Mouse (Mus musculus): ENCODE results near the gene Mtif3.

The Mtif3 gene

DNA sequence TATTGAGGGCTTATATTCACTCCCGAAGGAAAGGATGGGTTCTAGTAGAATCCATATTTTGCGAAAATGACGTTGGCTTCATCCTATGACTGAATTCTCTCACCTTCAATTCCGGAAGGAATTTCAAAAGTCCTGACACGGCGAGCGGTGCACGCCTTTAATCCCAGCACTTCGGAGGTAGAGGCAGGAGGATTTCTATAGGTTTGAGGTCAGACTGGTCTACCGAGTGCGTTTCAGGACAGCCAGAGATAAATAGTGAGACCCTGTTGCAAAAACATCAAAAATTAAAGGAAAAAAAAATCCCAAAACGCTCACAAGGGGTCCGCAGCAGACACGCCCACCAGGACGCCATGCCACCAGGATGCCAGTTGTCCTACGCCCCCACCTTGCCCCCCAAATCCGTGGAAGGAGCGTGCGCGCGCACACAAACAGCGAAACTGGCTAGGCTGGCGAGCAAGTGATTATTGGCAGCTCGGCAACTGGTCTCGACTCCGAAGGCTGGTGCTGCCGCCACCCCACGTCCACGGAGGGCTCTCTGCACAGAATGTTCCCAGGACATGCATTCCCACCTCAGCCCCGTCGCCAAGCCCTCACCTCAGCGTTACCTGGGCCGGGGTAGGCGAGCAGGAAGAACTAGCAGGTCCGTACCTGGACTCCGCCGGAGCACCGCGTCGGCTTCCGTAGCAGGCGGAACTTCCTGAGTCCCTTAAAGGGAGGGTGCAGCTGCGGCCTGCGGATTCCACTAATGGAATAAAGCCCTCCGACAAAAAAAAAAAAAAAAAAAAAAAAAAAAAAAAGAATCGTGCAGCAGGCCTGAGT lies at the start of gene Mtif3:
Gene Mtif3 (minus strand): TSS at position 683 of the 819 bp plus-strand sequence.
- peak; percentile 80 for DNase-seq (ENCODE audit: low spot score)

DNA sequence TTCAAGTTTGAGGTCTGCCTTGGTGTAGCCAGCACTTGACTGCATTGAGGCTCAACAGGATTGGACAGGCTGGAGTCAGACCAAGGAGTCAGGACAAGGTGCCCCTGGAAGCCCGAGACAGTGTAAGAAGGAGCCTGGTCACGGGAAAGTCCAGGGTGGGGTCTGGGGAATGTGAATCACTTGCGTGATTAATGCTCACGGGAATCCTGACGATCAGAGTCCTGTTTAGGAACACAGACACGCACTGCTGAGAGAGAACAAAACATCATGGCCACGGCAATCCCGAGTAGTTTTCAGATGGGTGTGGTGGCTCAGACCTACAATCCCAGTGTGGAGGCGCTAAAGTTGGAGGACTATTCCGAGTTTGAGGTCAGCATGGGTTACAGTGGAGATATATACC lies 47.7 kb upstream of the Mtif3 start:
- DNase-seq (ENCODE audit: low spot score), result no peak

DNA sequence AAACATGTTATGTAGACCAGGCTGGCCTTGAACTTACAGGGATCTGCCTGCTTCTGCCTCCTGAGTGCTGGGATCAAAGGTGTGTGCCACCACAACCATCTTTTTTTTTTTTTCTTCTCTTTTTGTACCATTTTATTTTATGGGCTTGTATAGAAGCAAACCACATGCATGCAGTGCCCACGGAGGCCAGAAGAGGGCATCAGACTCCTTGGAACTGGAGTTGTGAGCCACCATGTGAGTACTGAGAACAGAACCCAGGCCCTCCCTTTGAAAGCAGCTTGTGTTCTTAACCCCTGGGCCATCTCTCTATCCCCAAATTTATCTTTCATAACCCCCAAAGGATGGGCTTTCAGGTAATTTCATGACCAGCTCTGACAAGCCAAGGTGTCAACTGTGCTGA lies 39.7 kb upstream of the Mtif3 start:
- no peak for DNase-seq (ENCODE audit: low spot score)

DNA sequence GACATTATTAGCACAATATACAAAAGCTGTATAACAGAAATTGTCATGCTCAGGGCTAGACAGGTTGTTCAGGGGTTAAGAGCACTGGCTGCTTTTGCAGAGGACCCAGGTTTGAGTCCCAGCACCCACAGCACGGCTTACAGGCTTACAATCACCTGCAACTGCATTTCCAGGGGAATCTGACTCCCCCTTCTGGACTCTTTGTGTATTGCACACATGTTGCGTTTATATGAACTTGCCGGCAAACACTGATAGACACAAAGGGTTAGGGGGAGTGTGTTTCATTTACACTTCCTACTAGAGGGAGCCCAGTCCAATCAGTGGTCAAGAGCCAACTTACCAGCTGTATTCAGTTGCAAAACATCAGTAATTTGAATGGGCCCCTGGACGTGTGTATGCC lies 37.7 kb upstream of the Mtif3 start:
- no peak for DNase-seq (ENCODE audit: low spot score)

DNA sequence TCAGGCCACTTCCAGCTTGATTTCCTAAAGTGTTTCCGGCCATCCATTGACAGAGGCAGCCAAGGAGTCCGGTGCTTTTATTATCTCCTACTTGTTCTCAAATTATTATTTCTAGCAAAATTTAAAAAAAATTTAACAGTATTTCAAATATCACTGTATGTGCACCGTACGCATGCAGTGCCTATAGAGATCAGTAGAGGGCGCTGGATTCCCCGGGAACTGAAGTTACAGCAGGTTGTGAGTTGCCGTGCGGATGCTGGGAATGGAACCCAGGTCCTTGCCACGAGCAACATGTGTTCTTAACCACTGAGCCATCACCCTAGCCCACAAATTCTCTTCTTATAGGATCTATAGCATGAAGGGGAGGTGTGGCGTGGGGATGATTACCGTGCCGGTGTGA lies 35.2 kb upstream of the Mtif3 start:
- DNase-seq (ENCODE audit: low spot score), result no peak

DNA sequence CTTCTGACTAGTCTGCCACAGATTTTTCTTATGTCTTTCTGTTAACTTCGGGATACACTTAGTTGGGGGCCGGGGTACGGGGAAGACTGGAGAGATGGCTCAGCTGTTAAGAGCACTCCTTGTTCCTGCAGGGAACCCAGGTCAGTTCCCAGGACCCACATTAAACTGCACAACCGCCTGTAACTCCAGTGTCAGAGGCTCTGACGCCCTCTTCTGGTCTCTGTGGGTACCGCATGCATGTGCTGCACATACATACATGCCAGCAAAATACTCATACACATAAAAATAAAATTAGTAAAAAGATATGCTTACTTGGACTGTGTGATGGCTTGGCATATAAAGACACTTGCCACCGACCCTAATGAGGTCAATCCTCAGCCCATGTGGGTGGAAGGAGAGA lies 33.2 kb upstream of the Mtif3 start:
- no peak for DNase-seq (ENCODE audit: low spot score)

DNA sequence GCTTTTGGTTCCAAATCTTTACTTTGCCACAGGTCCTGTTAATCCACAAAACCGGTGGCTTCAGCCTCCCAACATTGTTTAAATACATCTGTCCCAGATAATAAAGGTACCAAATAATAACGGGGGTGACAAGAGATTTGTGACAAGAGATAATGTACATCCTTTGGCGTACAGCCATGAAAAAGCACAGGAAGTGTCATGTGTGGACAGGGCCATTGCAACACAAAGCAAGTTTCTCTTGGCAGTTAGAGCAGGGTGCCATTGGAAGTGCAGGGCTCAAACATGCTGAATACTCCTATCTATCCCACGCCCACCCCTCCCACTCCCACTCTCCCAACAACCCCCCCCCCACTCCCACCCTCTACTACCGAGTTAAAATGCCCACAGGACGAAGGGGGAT lies 31.4 kb upstream of the Mtif3 start:
- no peak for DNase-seq (ENCODE audit: low spot score)

DNA sequence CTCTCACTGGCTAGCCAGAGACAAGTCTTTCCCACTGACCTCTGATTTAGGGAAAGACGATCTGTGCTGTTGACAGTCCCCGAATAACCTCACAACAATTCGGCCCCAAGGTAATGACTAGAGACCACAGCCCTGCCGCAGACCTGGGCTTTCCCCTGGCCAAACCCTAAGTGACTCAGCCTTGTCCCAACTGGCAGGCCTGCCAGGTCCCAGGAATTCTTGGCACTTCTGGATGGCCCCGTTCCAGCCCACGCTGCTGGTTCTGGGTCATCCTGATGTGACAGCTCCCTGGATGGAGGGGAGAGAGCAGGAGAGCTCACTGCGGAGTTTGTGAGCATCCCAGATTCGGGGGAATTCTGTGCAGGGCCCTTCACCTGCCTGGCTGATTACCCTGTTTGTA lies 29.9 kb upstream of the Mtif3 start:
- no peak for DNase-seq (ENCODE audit: low spot score)

DNA sequence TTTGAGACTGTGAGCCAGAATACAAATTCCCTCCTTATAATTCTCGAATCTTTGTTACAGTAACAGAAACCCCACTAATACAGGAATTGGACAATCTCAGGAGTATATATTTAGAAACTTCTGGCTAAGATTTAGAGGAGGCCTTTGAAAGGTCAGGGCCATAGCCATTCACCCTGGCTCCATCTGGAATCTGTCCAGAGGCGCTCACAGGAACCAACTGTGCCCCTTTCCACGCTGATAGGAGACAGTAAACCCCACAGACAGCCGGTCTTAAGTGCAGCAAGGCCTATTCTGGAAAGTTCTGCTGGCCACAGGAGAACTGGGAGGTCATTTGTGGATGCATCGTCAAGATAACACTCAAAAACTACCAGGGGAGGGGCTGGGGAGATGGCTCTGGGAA lies 25.5 kb upstream of the Mtif3 start:
- no peak for DNase-seq (ENCODE audit: low spot score)

DNA sequence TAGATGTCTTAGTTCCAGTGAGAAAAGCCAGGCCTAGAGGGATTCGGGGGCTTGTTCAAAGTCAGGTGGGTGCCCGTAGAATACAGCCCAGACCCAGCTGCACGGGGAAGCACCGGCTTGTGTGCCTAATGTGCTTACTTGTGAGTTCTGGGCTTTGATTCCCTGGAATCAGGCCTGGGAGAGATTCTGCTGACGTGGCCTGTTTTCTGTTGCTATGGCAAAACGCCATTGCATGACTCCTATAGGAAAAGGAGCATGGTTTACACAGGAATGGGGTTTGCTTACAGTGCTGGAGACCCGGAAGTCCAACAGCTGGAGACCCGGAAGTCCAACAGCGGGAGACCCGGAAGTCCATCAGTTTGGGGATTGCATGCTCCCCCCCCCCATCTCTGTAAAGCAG lies 24.0 kb upstream of the Mtif3 start:
- no peak for DNase-seq (ENCODE audit: low spot score)

DNA sequence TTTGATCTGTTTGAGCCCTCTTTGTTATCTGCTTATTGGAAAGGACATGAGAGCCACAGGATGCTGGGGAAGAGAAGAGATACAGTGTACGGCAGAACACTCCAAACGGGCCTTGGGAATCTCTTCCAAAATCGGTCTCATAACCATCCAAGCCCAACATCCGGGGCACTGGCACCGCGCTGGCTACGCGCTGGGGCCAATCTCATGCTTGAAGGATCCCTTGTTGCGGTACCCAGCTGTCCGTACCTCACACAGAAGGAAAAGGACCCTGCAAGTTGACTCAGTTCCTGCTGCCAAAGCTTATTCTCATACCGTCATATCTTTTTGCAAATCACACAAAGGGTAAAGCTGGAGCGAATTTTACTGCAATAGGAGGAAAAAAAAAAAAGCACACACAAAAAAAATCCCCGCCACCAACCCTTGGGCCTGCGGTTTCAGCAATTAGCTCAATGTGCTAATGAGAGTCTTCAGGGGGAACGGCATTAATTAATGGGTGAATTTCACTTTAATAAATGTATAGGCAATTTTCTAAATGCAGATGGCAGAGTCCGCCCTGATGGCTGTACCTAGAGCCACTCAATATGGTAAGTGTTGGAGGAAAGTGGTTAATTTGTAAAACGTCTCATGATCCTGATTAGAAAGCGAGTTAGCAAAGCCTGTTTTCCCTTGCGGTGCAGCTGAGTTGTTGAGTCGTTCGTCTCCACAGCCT lies 22.3 kb upstream of the Mtif3 start:
- no peak for DNase-seq (ENCODE audit: low spot score)

DNA sequence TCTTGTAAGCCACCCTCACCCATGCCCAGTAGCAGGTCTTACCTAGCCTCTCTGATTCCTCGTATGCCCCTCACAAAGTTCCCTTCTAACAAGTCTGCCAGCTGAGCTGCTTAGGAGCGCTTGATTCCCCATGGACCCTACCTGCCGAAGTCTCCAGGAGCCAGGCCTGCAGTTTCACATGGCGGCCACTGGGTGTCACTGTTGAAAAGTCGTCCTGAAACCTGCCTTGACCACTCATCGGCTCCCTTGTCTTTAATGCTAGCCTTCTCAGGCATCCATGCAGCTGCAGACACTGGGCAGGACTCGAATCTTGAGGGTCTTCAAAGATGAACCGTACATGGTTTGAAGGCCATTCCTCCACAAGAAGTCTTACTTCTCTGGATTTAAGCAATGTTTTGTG lies 19.6 kb upstream of the Mtif3 start:
- DNase-seq (ENCODE audit: low spot score), result peak; percentile 50

DNA sequence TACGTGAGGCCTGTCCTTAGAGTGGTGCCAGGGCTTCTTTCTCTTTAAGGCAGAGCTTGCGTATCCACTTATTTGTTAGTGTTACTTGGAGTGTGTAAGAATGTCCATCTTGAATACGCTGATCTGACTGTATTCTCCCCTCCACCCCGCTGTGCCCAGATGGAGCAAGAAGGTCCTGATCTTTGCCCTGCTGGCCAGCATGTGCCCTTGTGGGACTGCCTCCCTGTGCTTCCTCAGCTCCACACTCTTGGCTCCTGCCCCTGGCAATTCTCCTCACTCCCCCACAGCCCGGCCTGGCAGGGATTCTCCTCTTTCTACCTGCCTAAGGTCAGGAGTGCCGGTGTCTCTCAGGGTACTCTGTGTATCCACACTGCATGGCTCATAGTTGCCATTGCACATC lies 17.8 kb upstream of the Mtif3 start:
- no peak for DNase-seq (ENCODE audit: low spot score)

DNA sequence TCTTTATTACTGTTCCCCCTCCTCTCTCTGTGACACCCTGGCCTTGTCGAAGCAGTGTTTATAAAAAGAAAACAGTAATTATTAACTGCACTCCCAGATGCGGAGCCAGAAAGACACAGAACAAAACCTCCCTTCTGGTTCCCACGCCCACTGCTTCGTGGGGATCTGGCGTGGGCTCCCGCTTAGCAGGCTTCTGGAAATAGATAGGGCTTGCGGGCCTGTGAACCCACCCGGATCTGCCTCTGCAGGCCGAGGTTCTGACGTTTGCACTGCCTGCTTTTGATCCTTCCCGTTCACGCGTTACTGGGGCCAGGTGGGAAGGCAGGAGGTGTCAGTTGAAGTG lies 11.2 kb upstream of the Mtif3 start:
- DNase-seq (ENCODE audit: low spot score), result no peak

DNA sequence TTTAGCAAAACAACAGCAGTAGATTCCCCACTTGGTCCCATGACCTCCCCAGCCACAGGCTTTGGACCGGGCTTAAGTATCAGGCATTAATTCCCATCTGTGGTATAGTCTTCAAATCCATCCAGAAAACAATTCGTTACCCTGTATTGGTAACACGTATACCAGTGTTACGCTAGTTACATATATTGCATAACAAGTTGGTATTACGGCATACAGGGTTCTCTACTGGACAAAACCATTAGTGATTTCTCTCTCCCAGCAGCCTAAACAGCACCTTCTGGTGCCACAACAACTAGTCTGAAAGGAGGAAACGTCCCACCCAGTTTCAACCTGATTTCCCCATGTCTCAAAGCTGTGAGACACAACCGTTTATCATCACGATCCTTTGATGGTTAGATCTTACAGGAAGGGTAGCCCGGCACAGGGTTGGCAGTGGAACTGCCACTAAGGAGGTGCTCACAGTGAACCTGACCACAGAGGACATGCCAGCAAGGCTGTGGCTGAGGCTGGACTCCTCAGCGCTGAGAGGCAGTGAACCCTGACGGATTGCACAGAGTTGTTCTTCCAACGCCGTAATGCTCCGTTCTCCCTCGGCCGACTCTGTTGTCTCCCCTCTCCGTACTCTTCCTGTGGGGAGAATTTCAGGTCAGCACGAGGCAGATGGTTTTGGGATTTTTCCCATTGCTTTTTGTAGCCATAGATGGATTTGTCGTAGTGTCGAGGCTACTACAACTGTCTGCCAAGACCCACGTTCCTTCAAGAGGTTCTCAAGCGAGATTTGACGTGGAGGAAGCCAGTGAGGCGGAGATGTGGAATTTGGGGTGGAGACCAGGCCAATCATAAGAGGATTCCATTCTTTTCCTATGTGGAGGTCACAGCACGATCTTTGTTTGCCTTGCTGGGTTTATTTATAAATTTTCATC lies 10.5 kb upstream of the Mtif3 start:
- no peak for DNase-seq (ENCODE audit: low spot score)

DNA sequence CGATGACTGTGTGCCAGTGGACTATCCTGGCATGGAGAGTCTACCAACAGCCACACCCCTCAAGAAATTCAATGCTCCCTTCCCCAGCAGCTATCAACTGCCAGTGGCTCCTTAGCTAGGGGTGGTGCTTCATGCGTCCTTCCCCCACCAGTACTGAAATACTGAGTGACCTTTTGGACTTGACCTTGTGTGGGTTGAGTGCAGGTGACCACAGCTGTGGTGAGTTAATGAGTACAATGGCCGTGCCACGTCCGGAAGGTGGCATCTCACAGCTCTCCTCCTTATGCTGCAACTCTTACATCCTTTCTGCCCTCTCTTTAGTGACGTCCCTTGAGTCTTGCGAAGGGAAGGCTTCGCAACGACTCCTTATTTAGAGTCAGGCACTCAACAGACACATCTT lies 9.8 kb upstream of the Mtif3 start:
- no peak for DNase-seq (ENCODE audit: low spot score)

DNA sequence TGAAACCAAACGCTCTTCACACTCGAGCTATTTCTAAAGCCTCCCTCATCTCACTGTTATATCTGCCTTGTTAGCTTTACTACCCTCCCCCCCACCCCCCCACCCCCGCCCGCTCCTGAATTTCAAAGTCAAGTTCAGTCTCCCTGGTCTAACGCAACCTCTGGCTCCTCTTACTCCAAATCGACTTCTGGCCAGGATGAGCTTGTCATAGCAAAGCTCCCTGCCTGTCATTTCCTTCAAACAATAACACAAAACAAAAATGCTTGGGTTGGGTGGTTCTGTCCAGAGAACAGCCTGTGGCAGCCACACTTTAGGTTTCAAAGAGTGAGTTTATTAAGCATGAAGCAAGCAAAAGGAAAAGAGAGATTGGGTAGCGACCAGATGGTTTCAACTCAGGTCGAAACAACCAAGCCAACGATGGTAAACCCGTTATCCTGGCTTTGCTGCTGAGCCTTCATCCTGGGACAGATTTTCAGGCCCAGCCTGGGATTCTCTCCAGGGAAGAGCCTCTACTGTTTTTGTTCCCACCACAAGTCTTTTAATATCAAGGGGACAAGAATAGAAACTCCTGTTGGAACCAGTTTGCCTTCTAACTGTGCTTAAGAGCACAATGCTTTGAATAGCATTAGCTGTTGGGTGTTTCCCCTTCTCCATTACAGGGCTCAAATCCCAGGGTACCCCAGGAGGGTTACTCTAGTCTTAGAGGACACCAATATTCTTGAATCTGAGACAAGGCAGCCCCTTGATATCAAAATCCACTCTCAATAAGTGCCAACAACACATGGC lies 8.4 kb upstream of the Mtif3 start:
- DNase-seq (ENCODE audit: low spot score), result no peak

DNA sequence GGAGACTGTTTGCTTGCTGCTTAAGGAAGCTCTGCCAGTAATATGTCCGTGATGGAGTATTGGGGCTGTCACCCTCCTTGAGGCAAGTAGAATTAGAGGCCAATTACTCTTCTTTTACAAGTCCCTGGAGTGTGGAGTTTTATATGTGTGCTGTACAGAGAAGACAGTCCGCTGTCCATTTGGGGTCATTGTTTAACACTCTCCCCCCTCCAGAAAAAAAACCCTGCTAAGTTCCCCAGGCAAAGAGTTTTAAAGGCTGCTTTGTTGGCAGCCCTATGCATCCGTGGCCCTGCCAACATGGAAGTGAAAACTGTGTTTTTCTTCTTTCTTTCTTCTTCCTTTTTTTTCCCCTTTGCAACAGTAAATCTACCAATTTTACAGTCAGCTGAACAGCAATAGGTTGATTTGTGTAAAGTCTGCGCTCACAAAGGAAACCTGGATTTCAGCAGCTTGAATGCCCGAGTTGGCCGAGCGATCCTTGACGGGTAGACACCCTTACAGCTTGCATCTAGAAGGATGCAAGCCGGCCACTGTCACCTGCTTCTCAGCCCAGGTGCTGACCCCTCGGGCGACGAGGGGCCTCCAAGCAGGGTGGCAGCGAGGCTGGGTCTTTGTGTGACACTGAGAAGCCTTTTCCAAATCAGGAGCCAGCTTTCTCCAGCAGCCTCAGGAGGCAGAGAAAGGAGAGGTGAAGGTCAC lies 5.2 kb upstream of the Mtif3 start:
- DNase-seq (ENCODE audit: low spot score), result no peak

DNA sequence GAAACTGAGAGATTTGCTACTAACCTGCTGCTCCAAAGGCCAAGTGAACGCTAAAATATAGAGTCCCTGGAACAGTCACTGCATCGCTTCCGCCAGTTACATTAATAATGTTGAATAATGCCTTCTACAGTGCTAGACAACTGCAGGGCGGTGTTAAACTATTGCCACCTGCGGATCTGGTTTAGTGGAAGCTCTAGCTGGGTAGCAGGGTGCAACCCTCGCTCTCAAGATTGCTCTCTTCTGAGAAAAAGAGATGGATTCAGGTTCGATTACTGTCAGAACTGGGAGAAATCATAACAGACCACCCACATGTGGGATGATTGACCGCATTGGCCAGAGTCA lies 308 bp upstream of the Mtif3 start:
- no peak for DNase-seq (ENCODE audit: low spot score)

DNA sequence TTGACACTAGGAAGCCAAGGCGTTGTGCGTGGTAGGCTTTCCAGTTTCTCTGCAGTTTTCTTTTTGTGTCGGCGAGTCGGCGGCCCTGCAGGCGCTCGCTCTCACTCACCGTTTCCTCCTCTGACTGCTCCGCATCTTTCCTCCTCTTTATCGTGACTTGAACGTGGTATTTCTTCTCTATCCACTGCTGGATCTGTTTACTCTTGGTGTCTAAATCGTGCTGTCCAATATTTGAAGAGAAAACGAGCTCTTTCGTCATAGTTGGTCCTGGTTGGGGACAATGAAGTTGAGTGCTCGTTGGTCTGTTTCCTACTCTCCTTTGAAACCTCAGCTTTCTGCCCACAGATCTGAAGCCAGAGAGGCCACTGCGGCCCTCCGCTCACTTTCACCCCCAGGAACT lies 6.9 kb downstream of the Mtif3 start:
- DNase-seq (ENCODE audit: low spot score), result no peak

DNA sequence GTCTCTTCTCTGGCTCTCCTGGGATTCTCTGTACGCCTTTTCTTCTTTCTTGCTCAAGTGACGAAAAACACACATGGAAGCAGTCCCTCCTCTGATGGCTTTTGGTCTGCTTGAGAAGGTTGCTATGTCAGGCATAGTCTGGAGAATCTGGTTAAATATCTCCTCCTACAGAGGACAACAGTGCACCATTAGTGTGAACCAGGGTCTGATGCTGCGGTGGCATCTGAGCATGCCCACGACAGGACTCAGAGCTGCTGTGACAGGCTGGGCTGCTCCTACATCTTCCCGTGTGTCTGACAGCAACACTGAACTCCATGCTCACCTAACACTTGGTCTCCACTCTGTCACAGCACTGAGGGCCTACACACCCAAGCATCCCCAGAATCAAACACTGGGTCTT lies 7.9 kb downstream of the Mtif3 start:
- DNase-seq (ENCODE audit: low spot score), result no peak

DNA sequence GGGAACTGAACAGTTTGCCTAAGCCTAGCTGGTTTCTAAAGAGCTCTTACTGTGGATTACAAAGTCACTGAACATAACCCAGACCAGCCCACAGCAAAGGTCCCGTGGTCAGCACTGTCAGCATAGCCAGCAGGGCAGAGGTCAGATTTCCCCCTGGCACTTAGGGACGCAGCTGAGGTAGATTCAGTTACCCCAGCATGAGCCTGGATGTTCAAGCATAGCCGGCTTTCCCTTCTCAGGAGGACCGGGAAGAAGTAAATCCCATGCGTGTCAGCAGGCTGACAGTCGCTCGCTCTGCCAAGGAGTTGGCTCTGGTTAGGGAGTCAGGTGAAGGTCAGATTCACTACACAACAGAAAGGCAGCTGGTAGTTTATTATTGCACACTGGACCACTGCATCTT lies 9.0 kb downstream of the Mtif3 start:
- DNase-seq (ENCODE audit: low spot score), result no peak
